Mouse (Mus musculus): ENCODE measurements at regions not wholly inside any gene's neighbourhood (a gene's known extent, or its start where the extent isn't known, plus 50 kb on each side); places are given as distances from the start of the nearest gene placed in this dataset.

DNA sequence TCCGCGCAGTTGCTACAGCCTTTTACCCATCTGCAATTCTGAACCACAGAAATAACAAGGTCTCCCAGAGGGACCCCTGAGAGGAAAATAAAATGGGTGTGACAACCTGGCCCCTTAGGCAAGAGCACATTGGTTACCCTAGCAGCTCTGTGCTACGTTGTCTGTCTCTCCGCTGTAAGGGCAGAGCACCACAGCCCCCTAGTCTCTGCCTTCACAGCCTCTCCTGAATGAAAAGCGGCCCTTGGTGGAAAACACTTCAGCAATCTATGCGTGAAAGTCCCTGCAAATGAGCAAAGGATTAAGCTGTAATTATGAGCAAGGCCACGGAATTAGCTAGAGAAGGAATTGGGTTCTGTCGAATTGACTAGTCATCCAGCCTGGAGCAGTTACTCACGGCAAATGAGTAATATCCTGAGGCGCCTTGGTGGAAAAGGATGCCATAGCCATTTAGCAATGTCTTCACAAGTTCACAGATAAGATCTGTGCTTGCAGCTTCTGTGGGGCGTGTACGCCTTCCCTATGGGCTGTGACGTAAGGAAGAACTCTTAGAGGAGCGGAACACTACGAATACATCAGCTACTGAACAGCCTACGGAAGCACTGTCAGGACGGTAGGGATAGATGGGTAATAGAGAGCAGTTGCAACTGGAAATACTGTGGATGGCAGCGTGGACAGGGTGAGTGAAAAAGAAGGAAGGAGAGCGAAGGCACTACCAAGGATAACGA lies 61.0 kb upstream of the Nphp3 start:
- H3K4me1 ChIP-seq (ENCODE audit: control insufficient read depth, insufficient read depth, low read length): no peaks in the 10 kb centered on the region
- H3K27ac ChIP-seq (ENCODE audit: insufficient read depth, low read depth, low read length): no peak overlapping the region
- no peak overlapping the region for H3K4me3 ChIP-seq (ENCODE audit: insufficient read depth, low read length)
- no peak for TF ChIP-seq POLR2A (IDR thresholded peaks at IDR 0.05; ENCODE audit: borderline replicate concordance, low read depth, low read length)
- no peak for TF ChIP-seq CTCF (IDR thresholded peaks at IDR 0.05; ENCODE audit: low read depth, low read length)

DNA sequence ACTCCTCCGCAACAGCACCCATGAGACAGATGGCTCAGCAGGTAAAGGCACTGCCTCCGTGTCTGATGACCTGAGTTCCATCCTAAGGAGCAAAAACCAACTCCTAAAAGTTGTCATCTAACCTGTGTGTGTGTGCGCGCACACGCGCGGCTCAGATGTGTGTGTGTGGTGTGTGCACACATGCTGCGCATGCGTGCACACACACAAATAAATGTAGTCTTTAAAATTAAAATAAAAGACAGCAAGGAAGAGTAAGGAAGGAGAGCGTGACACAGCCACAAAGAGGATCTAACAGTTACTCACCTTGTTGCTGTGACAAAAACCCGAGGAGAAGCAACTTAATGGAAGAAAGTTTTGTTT lies 60.5 kb upstream of the Nphp3 start:
- H3K27ac ChIP-seq (ENCODE audit: insufficient read depth, low read depth, low read length): no peak overlapping the region
- no peak for TF ChIP-seq CTCF (IDR thresholded peaks at IDR 0.05; ENCODE audit: low read depth, low read length)
- no peak for TF ChIP-seq POLR2A (IDR thresholded peaks at IDR 0.05; ENCODE audit: borderline replicate concordance, low read depth, low read length)
- H3K4me1 ChIP-seq (ENCODE audit: control insufficient read depth, insufficient read depth, low read length): no peaks in the 10 kb centered on the region
- H3K4me3 ChIP-seq (ENCODE audit: insufficient read depth, low read length): no peak overlapping the region

- TF ChIP-seq CTCF (IDR thresholded peaks at IDR 0.05; ENCODE audit: low read depth, low read length): no peak
- no peak for TF ChIP-seq POLR2A (IDR thresholded peaks at IDR 0.05; ENCODE audit: borderline replicate concordance, low read depth, low read length)
- no peaks in the 10 kb centered on the region for H3K4me1 ChIP-seq (ENCODE audit: control insufficient read depth, insufficient read depth, low read length)
- no peak overlapping the region for H3K27ac ChIP-seq (ENCODE audit: insufficient read depth, low read depth, low read length)
- no peak overlapping the region for H3K4me3 ChIP-seq (ENCODE audit: insufficient read depth, low read length)
Measured at GRCm38 (mm10) chr9:103945406-103945805, 56.9 kb upstream of the Nphp3 start.

GRCm38 (mm10) chr9:103951799-103952198 lies 50.5 kb upstream of the Nphp3 start:
- H3K27ac ChIP-seq (ENCODE audit: insufficient read depth, low read depth, low read length): no peak overlapping the region
- H3K4me1 ChIP-seq (ENCODE audit: control insufficient read depth, insufficient read depth, low read length): no peaks in the 10 kb centered on the region
- TF ChIP-seq CTCF (IDR thresholded peaks at IDR 0.05; ENCODE audit: low read depth, low read length): no peak
- no peak for TF ChIP-seq POLR2A (IDR thresholded peaks at IDR 0.05; ENCODE audit: borderline replicate concordance, low read depth, low read length)
- no peak overlapping the region for H3K4me3 ChIP-seq (ENCODE audit: insufficient read depth, low read length)
